Mouse (Mus musculus): ENCODE results near the gene Hist1h2bm. TPM values are rescaled to one million over a fixed set of nuclear protein-coding genes. Genes with fewer than 3 reads are reported as not detected.
A peak's percentile ranks its signal among the peaks of the same experiment; 100 is the strongest.

Hist1h2bm gene
- total and polyA plus RNA-seq, 3 experiments, result 1.7 to 1,196 TPM; not detected in 1

- H3K27me3 ChIP-seq (ENCODE audit: control insufficient read depth in 1 of 2, insufficient read depth in 2 of 2, low read length in 2 of 2), result no peaks in the 10 kb centered on the region
- H3K4me3 ChIP-seq (ENCODE audit: control insufficient read depth in 1 of 2, insufficient read depth in 1 of 2, low read depth in 2 of 2, low read length in 2 of 2), result peak overlapping the region; percentile 17 to 30
- H3K4me1 ChIP-seq (ENCODE audit: control insufficient read depth in 1 of 2, insufficient read depth in 2 of 2, low read length in 2 of 2), result peaks cover 0 to 5% of the 10 kb centered on the region in 2 experiments; a peak in 1 of 4 replicates
- peak; percentile 89 for DNase-seq (ENCODE audit: low read depth, low spot score)
- TF ChIP-seq GATA1 (IDR thresholded peaks at IDR 0.05; ENCODE audit: low read depth, low read length) (0 out of 2 replicates have a peak, but pooled peaks have one; percentile 16), CTCF (IDR thresholded peaks at IDR 0.05 in 2 of 3, conservative IDR thresholded peaks at IDR 0.05 in 1 of 3; ENCODE audit: control insufficient read depth in 1 of 3, insufficient read depth in 1 of 3, low read depth in 2 of 3, low read length in 3 of 3, poor library complexity in 1 of 3, severe bottlenecking in 1 of 3) (peak in 2 of 3 experiments; percentile 28 to 82; a peak in 3 of 6 replicates), KAT2A (conservative IDR thresholded peaks at IDR 0.05; ENCODE audit: low read depth, low read length) (no peak), TBP (IDR thresholded peaks at IDR 0.05; ENCODE audit: low read depth, low read length) (peak; percentile 70; the same call in 1 of the 2 replicates)
- no peaks in the 10 kb centered on the region; the same call in 1 of the 2 replicates for H3K79me2 ChIP-seq (ENCODE audit: control insufficient read depth, insufficient read depth, low read length, poor library complexity)
- H3K36me3 ChIP-seq (ENCODE audit: control insufficient read depth in 1 of 2, insufficient read depth in 2 of 2, low read length in 2 of 2), result peaks cover 0 to 12% of the 10 kb centered on the region in 2 experiments; a peak in 2 of 4 replicates
- no peaks in the 10 kb centered on the region for H3K9me3 ChIP-seq (replicated peaks; ENCODE audit: insufficient read depth, low read length)
- H3K9ac ChIP-seq (ENCODE audit: control insufficient read depth, low read depth, low read length, poor library complexity, severe bottlenecking), result peak overlapping the region; percentile 47
- peak overlapping the region; percentile 91 for H3K27ac ChIP-seq (ENCODE audit: control insufficient read depth, low read depth, low read length)
Measured at GRCm38 (mm10) chr13:21714725-21715124, 7.1 kb upstream of the Hist1h2bm start.

DNA sequence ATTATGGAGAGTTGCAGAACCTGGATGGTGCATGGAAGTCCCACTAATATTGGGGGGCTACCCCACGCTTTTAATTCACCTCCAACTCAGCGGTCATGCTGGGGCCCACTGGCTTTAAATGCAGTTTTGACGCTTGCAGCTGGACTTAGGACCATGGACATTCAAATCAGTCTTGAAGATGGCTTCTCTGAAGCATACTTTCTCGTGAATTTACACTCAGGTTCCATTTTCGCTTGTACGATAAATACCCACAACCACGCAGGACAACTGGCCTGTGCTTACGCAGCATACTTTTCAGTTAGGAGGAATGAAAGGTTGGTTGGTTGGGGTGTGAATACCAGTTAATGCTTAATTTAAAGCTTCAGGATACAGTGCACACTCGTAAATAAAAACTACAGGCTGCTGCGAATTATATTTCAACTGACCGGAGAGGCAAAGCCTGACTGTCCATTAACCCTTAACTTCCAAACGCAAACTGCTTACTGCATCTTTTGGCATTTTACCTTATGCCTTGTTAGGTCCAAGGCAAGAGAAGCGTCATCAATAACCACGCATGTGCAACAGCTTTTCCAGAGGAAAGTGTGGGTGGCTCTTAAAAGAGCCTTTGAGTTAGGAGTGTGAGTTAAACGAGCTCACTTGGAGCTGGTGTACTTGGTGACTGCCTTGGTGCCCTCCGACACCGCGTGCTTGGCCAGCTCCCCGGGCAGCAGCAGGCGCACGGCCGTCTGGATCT lies 6.5 kb upstream of the Hist1h2bm start:
- H3K4me3 ChIP-seq (ENCODE audit: control insufficient read depth in 1 of 2, insufficient read depth in 1 of 2, low read depth in 2 of 2, low read length in 2 of 2), result peak overlapping the region; percentile 17 to 30
- no peak for TF ChIP-seq EP300 (IDR thresholded peaks at IDR 0.05; ENCODE audit: low read depth in 1 of 2, low read length in 2 of 2)
- TF ChIP-seq HCFC1 (IDR thresholded peaks at IDR 0.05; ENCODE audit: low read depth, low read length), result no peak
- no peak for TF ChIP-seq ZC3H11A (IDR thresholded peaks at IDR 0.05; ENCODE audit: low read depth, low read length)
- peak; percentile 90 to 96; a peak in 3 of 4 replicates for TF ChIP-seq POLR2A (IDR thresholded peaks at IDR 0.05; ENCODE audit: control insufficient read depth in 1 of 2, insufficient read depth in 1 of 2, low read depth in 1 of 2, low read length in 2 of 2, poor library complexity in 1 of 2)
- TF ChIP-seq ELF1 (IDR thresholded peaks at IDR 0.05; ENCODE audit: low read depth, low read length), result no peak
- TF ChIP-seq USF2 (IDR thresholded peaks at IDR 0.05; ENCODE audit: borderline replicate concordance in 1 of 2, insufficient read depth in 1 of 2, low read depth in 1 of 2, low read length in 2 of 2), result no peak
- peak; percentile 93; the same call in 1 of the 2 replicates for TF ChIP-seq POLR2AphosphoS5 (IDR thresholded peaks at IDR 0.05; ENCODE audit: borderline replicate concordance, low read depth, low read length)
- TF ChIP-seq TBP (IDR thresholded peaks at IDR 0.05; ENCODE audit: low read depth, low read length), result 0 out of 2 replicates have a peak, but pooled peaks have one; percentile 39
- no peak for TF ChIP-seq ZMIZ1 (IDR thresholded peaks at IDR 0.05; ENCODE audit: low read depth, low read length)
- H3K27me3 ChIP-seq (ENCODE audit: control insufficient read depth in 1 of 2, insufficient read depth in 2 of 2, low read length in 2 of 2), result no peaks in the 10 kb centered on the region
- H3K36me3 ChIP-seq (ENCODE audit: control insufficient read depth in 1 of 2, insufficient read depth in 2 of 2, low read length in 2 of 2), result peaks cover 0 to 18% of the 10 kb centered on the region in 2 experiments; a peak in 2 of 4 replicates
- DNase-seq (ENCODE audit: low read depth, low spot score), result peak; percentile 87
- no peaks in the 10 kb centered on the region for H3K9me3 ChIP-seq (replicated peaks; ENCODE audit: insufficient read depth, low read length)
- peaks cover 0 to 7% of the 10 kb centered on the region in 2 experiments; a peak in 1 of 4 replicates for H3K4me1 ChIP-seq (ENCODE audit: control insufficient read depth in 1 of 2, insufficient read depth in 2 of 2, low read length in 2 of 2)
- H3K79me2 ChIP-seq (ENCODE audit: control insufficient read depth, insufficient read depth, low read length, poor library complexity), result no peaks in the 10 kb centered on the region; the same call in 1 of the 2 replicates
- H3K27ac ChIP-seq (ENCODE audit: control insufficient read depth, low read depth, low read length), result peak overlapping the region; percentile 91
- H3K9ac ChIP-seq (ENCODE audit: control insufficient read depth, low read depth, low read length, poor library complexity, severe bottlenecking), result peak overlapping the region; percentile 43

Data from MEL (cell line).